Mouse (Mus musculus): Measurements from ENCODE around the gene Cse1l. TPM values are rescaled to one million over a fixed set of nuclear protein-coding genes. Genes with fewer than 3 reads are reported as not detected.

The Cse1l gene
- polyA plus RNA-seq, 1 experiment from 2014 or later: 113 TPM

DNA sequence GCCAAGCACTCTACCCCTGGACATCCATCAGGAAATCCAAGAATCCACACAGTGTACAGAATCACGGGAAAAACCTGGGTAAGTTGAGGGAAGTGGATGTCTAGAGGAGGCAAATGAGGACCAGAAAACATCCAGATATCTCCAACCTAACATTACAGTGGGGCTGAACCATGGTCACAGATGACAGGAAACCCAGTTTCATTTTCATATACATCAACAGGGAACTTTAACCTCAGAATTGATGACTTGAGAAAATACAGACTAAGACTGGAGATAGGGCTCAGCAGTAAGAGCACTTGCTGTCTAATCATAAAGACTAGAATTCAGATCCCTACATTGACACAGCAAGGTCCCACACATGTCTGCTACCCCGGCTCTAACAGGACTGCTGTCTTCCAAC, 58.9 kb downstream of the Cse1l start:
- no peaks in the 10 kb centered on the region for H3K4me1 ChIP-seq (ENCODE audit: control insufficient read depth, insufficient read depth, low read length)
- DNase-seq (ENCODE audit: low spot score) (no peak), ATAC-seq (ENCODE audit: low read depth) (no peak)
- peaks cover 22% of the 10 kb centered on the region for H3K36me3 ChIP-seq (ENCODE audit: control insufficient read depth, insufficient read depth, low read length)
- H3K4me3 ChIP-seq (ENCODE audit: low read depth, low read length): no peak overlapping the region
- H3K27me3 ChIP-seq (replicated peaks; ENCODE audit: control insufficient read depth, insufficient read depth, low read length): no peaks in the 10 kb centered on the region
- H3K4me2 ChIP-seq (ENCODE audit: low read depth, low read length): no peak overlapping the region
- no peak overlapping the region for H3K9ac ChIP-seq (ENCODE audit: low read depth, low read length)
- WGBS: 88% methylated on average over 2 of the region's 2 CpGs
- H3K9me3 ChIP-seq (ENCODE audit: control insufficient read depth, low read length): no peaks in the 10 kb centered on the region
- H3K27ac ChIP-seq (replicated peaks; ENCODE audit: low read depth, low read length): no peak overlapping the region

GRCm38 (mm10) chr2:166973153-166973552, 67.3 kb downstream of the Cse1l start:
- no peak for ATAC-seq (ENCODE audit: low read depth)
- WGBS: 63% methylated on average over 1 of the region's 1 CpGs

DNA sequence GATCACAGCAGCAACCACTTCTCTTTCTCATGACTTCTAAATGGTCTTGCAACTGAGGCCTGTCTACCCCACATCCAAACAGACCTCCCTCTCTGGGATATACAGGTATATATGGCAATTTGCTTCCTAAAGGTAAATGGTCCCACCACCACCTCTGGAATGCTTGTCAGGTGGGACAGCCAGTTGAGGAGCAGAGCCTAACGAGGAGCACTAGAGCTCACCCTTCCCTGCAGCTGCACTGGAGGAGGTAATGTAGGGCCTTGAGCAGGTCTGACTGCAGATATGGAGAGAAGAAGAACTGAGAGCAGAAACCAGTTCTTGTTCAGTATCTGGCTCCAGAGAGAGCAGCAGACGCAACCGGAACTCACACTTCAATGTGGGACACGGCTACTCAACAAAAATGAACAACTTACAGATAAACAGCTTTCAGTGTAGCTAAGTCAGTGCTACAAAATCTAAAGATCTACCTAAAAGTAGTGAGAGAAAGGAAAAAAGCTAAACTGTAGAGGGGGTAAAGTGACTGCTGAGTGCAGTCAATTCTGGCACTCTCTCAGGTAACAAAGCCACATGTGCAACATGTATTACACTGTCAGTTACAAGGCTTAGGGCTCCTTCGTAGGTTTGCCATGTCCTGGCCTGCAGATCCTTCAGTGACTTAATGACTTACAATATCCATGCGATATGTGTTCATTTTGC, 68.5 kb downstream of the Cse1l start:
- WGBS: 76% methylated on average over 6 of the region's 6 CpGs
- H3K36me3 ChIP-seq (ENCODE audit: control insufficient read depth, insufficient read depth, low read length): no peaks in the 10 kb centered on the region
- no peak overlapping the region for H3K4me3 ChIP-seq (ENCODE audit: low read depth, low read length)
- no peak for DNase-seq (ENCODE audit: low spot score)
- H3K9ac ChIP-seq (ENCODE audit: low read depth, low read length): no peak overlapping the region
- H3K27me3 ChIP-seq (replicated peaks; ENCODE audit: control insufficient read depth, insufficient read depth, low read length): no peaks in the 10 kb centered on the region
- no peak for ATAC-seq (ENCODE audit: low read depth)
- peaks cover 31% of the 10 kb centered on the region for H3K4me1 ChIP-seq (ENCODE audit: control insufficient read depth, insufficient read depth, low read length)
- no peaks in the 10 kb centered on the region for H3K9me3 ChIP-seq (ENCODE audit: control insufficient read depth, low read length)
- H3K27ac ChIP-seq (replicated peaks; ENCODE audit: low read depth, low read length): no peak overlapping the region
- no peak overlapping the region for H3K4me2 ChIP-seq (ENCODE audit: low read depth, low read length)

More at GRCm38 (mm10) chr2:166973153-166973552, 67.3 kb downstream of the Cse1l start:
- no peak overlapping the region for H3K4me2 ChIP-seq (ENCODE audit: low read depth, low read length)
- H3K36me3 ChIP-seq (ENCODE audit: control insufficient read depth, insufficient read depth, low read length): no peaks in the 10 kb centered on the region
- peaks cover 31% of the 10 kb centered on the region for H3K4me1 ChIP-seq (ENCODE audit: control insufficient read depth, insufficient read depth, low read length)
- no peak overlapping the region for H3K9ac ChIP-seq (ENCODE audit: low read depth, low read length)
- no peaks in the 10 kb centered on the region for H3K27me3 ChIP-seq (replicated peaks; ENCODE audit: control insufficient read depth, insufficient read depth, low read length)
- DNase-seq (ENCODE audit: low spot score): no peak
- H3K27ac ChIP-seq (replicated peaks; ENCODE audit: low read depth, low read length): no peak overlapping the region
- no peaks in the 10 kb centered on the region for H3K9me3 ChIP-seq (ENCODE audit: control insufficient read depth, low read length)
- no peak overlapping the region for H3K4me3 ChIP-seq (ENCODE audit: low read depth, low read length)

GRCm38 (mm10) chr2:166976356-166976755, 70.5 kb downstream of the Cse1l start:
- Histone ChIP-seq H3K27me3 (replicated peaks; ENCODE audit: control insufficient read depth, insufficient read depth, low read length) (no peaks in the 10 kb centered on the region), H3K27ac (replicated peaks; ENCODE audit: low read depth, low read length) (peak overlapping the region; percentile 56), H3K4me1 (ENCODE audit: control insufficient read depth, insufficient read depth, low read length) (peaks cover 31% of the 10 kb centered on the region), H3K4me3 (ENCODE audit: low read depth, low read length) (no peak overlapping the region), H3K9ac (ENCODE audit: low read depth, low read length) (no peak overlapping the region), H3K9me3 (ENCODE audit: control insufficient read depth, low read length) (no peaks in the 10 kb centered on the region), H3K36me3 (ENCODE audit: control insufficient read depth, insufficient read depth, low read length) (no peaks in the 10 kb centered on the region), H3K4me2 (ENCODE audit: low read depth, low read length) (no peak overlapping the region)
- WGBS: 68% methylated on average over 3 of the region's 3 CpGs
- DNase-seq (ENCODE audit: low spot score): no peak
- ATAC-seq (ENCODE audit: low read depth): no peak

GRCm38 (mm10) chr2:166977490-166977889, 71.7 kb downstream of the Cse1l start:
- DNase-seq (ENCODE audit: low spot score) (no peak), ATAC-seq (ENCODE audit: low read depth) (no peak)
- H3K27ac ChIP-seq (replicated peaks; ENCODE audit: low read depth, low read length): peak overlapping the region; percentile 58
- peaks cover 31% of the 10 kb centered on the region for H3K4me1 ChIP-seq (ENCODE audit: control insufficient read depth, insufficient read depth, low read length)
- no peaks in the 10 kb centered on the region for H3K27me3 ChIP-seq (replicated peaks; ENCODE audit: control insufficient read depth, insufficient read depth, low read length)
- WGBS: 60% methylated on average over 3 of the region's 3 CpGs
- no peak overlapping the region for H3K9ac ChIP-seq (ENCODE audit: low read depth, low read length)
- no peak overlapping the region for H3K4me2 ChIP-seq (ENCODE audit: low read depth, low read length)
- no peaks in the 10 kb centered on the region for H3K9me3 ChIP-seq (ENCODE audit: control insufficient read depth, low read length)
- no peak overlapping the region for H3K4me3 ChIP-seq (ENCODE audit: low read depth, low read length)
- no peaks in the 10 kb centered on the region for H3K36me3 ChIP-seq (ENCODE audit: control insufficient read depth, insufficient read depth, low read length)

GRCm38 (mm10) chr2:166980161-166980560, 74.3 kb downstream of the Cse1l start:
- WGBS: 74% methylated on average over 2 of the region's 2 CpGs
- no peak overlapping the region for H3K9ac ChIP-seq (ENCODE audit: low read depth, low read length)
- no peak overlapping the region for H3K4me2 ChIP-seq (ENCODE audit: low read depth, low read length)
- no peaks in the 10 kb centered on the region for H3K36me3 ChIP-seq (ENCODE audit: control insufficient read depth, insufficient read depth, low read length)
- DNase-seq (ENCODE audit: low spot score) (no peak), ATAC-seq (ENCODE audit: low read depth) (no peak)
- no peak overlapping the region for H3K4me3 ChIP-seq (ENCODE audit: low read depth, low read length)
- no peaks in the 10 kb centered on the region for H3K27me3 ChIP-seq (replicated peaks; ENCODE audit: control insufficient read depth, insufficient read depth, low read length)
- H3K4me1 ChIP-seq (ENCODE audit: control insufficient read depth, insufficient read depth, low read length): peaks cover 28% of the 10 kb centered on the region
- H3K27ac ChIP-seq (replicated peaks; ENCODE audit: low read depth, low read length): no peak overlapping the region
- H3K9me3 ChIP-seq (ENCODE audit: control insufficient read depth, low read length): no peaks in the 10 kb centered on the region

DNA sequence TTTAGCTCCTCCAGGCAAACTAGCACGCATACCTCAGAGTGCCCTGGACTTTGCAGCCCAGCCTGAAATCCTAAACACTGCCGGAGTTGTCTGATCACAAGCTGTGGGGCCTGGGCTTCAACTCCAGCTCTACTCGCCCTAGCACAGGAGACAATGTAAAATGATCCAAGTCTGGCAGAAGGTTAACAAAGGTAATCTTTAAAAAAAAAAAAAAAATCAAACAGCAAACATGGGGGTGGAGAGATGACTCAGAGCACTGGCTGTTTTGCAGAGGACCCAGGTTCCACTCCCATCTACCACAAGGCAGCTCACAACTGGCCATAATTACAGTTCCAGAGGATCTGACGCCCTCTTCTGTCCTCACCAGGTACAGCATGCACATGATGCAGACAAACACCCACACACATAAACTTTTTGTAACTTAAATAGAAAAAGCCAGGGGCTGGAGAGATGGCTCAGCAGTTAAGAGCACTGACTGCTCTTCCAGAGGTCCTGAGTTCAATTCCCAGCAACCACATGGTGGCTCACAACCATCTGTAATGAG, 77.6 kb downstream of the Cse1l start:
- H3K4me2 ChIP-seq (ENCODE audit: low read depth, low read length): no peak overlapping the region
- no peak overlapping the region for H3K9ac ChIP-seq (ENCODE audit: low read depth, low read length)
- no peak overlapping the region for H3K27ac ChIP-seq (replicated peaks; ENCODE audit: low read depth, low read length)
- H3K27me3 ChIP-seq (replicated peaks; ENCODE audit: control insufficient read depth, insufficient read depth, low read length): no peaks in the 10 kb centered on the region
- H3K4me3 ChIP-seq (ENCODE audit: low read depth, low read length): no peak overlapping the region
- no peak for DNase-seq (ENCODE audit: low spot score)
- no peaks in the 10 kb centered on the region for H3K4me1 ChIP-seq (ENCODE audit: control insufficient read depth, insufficient read depth, low read length)
- H3K9me3 ChIP-seq (ENCODE audit: control insufficient read depth, low read length): no peaks in the 10 kb centered on the region
- no peaks in the 10 kb centered on the region for H3K36me3 ChIP-seq (ENCODE audit: control insufficient read depth, insufficient read depth, low read length)
- WGBS: 71% methylated on average over 4 of the region's 4 CpGs
- ATAC-seq (ENCODE audit: low read depth): no peak

DNA sequence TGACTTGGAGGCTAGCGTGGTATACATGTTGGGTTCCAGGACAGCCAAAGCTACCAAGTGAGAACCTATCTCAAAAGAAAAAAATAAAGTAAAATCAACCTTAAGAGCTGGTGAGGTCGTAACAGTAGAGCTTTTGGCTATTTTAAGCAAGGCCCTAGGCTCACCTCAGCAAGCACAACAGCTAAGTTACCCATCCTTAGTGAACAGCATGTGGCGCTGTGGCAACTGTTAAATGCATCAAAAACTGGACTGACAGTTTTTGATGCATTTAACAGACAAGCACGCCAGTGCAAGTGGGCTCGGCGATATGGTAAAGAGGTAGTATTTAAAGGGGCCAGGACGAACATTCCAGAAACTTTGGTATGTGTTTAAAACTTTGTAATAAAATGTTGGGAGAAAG, 85.0 kb downstream of the Cse1l start:
- H3K4me1 ChIP-seq (ENCODE audit: control insufficient read depth, insufficient read depth, low read length): peaks cover 29% of the 10 kb centered on the region
- WGBS: 69% methylated on average over 7 of the region's 7 CpGs
- H3K27me3 ChIP-seq (replicated peaks; ENCODE audit: control insufficient read depth, insufficient read depth, low read length): no peaks in the 10 kb centered on the region
- no peaks in the 10 kb centered on the region for H3K36me3 ChIP-seq (ENCODE audit: control insufficient read depth, insufficient read depth, low read length)
- no peak overlapping the region for H3K4me2 ChIP-seq (ENCODE audit: low read depth, low read length)
- H3K4me3 ChIP-seq (ENCODE audit: low read depth, low read length): no peak overlapping the region
- no peaks in the 10 kb centered on the region for H3K9me3 ChIP-seq (ENCODE audit: control insufficient read depth, low read length)
- 0 out of 2 replicates have a peak overlapping the region, but pooled peaks have one; percentile 17 for H3K27ac ChIP-seq (replicated peaks; ENCODE audit: low read depth, low read length)
- DNase-seq (ENCODE audit: low spot score) (peak; percentile 23), ATAC-seq (ENCODE audit: low read depth) (no peak)
- no peak overlapping the region; the same call in 1 of the 2 replicates for H3K9ac ChIP-seq (ENCODE audit: low read depth, low read length)

- no peaks in the 10 kb centered on the region for H3K9me3 ChIP-seq (ENCODE audit: control insufficient read depth, low read length)
- H3K36me3 ChIP-seq (ENCODE audit: control insufficient read depth, insufficient read depth, low read length): no peaks in the 10 kb centered on the region
- H3K4me3 ChIP-seq (ENCODE audit: low read depth, low read length): no peak overlapping the region
- no peak overlapping the region for H3K4me2 ChIP-seq (ENCODE audit: low read depth, low read length)
- H3K27ac ChIP-seq (replicated peaks; ENCODE audit: low read depth, low read length): 0 out of 2 replicates have a peak overlapping the region, but pooled peaks have one; percentile 29
- H3K9ac ChIP-seq (ENCODE audit: low read depth, low read length): 0 out of 2 replicates have a peak overlapping the region, but pooled peaks have one; percentile 30
- peaks cover 29% of the 10 kb centered on the region for H3K4me1 ChIP-seq (ENCODE audit: control insufficient read depth, insufficient read depth, low read length)
- H3K27me3 ChIP-seq (replicated peaks; ENCODE audit: control insufficient read depth, insufficient read depth, low read length): no peaks in the 10 kb centered on the region
- DNase-seq (ENCODE audit: low spot score): no peak
- ATAC-seq (ENCODE audit: low read depth): no peak
These were observed 86.1 kb downstream of the Cse1l start for GRCm38 (mm10) chr2:166991945-166992344.
